Mouse (Mus musculus): ENCODE results near the gene Usp15. TPM values are rescaled to one million over a fixed set of nuclear protein-coding genes. Genes with fewer than 3 reads are reported as not detected.

Gene Usp15
- polyA plus RNA-seq, 1 experiment from 2014 or later = 66.8 TPM

DNA sequence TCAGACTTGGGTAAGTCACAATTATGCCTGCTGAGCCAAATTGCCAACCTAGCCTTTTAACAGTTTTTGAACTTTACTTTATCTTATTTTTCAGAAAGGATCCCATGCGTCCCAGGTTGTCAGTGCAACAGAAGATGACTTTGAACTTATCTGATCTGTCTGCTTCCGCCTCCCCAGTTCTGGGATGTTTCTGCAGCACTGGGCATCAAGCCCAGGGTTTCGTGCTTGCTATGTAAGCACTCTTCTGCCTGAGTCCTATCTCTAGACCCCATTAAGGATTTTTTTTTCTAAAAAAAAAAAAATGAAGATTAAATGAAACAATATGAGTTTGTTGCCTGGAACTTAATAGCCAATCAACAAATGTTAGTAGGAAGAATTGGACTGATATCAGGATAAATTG, 2.3 kb upstream of the Usp15 start:
- Histone ChIP-seq H3K27me3 (no peaks in the 10 kb centered on the region), H3K4me1 (peaks cover 19% of the 10 kb centered on the region), H3K4me3 (no peak overlapping the region), H3K9me3 (no peaks in the 10 kb centered on the region), H3K9ac (replicated peaks) (no peak overlapping the region), H3K27ac (replicated peaks) (no peak overlapping the region), H3K4me2 (replicated peaks) (no peak overlapping the region), H3K36me3 (no peaks in the 10 kb centered on the region)
- 90% methylated on average over 3 of the region's 3 CpGs for WGBS
- ATAC-seq (replicated peaks) = no peak

DNA sequence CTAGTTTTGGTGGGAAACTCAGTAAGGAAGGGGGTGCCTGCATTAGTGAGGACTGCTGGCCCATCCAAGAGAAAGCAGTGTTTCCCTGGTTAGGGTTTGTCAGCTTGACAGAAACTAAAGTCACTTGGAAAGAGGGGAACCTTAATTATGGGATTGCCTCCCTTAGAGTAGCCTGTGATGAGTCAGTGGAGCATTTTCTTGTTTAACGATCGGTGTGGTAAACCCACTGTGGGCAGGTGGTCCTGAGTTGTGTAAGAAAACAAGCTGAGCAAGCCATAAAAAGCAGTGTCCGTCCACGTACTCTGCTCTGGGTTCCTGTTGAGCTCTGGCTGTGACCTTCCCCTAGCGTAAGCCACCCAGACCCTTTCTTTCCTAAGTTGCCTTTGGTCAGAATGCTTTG, 1.4 kb upstream of the Usp15 start:
- no peak overlapping the region for H3K4me2 ChIP-seq (replicated peaks)
- 69% methylated on average over 5 of the region's 5 CpGs for WGBS

DNA sequence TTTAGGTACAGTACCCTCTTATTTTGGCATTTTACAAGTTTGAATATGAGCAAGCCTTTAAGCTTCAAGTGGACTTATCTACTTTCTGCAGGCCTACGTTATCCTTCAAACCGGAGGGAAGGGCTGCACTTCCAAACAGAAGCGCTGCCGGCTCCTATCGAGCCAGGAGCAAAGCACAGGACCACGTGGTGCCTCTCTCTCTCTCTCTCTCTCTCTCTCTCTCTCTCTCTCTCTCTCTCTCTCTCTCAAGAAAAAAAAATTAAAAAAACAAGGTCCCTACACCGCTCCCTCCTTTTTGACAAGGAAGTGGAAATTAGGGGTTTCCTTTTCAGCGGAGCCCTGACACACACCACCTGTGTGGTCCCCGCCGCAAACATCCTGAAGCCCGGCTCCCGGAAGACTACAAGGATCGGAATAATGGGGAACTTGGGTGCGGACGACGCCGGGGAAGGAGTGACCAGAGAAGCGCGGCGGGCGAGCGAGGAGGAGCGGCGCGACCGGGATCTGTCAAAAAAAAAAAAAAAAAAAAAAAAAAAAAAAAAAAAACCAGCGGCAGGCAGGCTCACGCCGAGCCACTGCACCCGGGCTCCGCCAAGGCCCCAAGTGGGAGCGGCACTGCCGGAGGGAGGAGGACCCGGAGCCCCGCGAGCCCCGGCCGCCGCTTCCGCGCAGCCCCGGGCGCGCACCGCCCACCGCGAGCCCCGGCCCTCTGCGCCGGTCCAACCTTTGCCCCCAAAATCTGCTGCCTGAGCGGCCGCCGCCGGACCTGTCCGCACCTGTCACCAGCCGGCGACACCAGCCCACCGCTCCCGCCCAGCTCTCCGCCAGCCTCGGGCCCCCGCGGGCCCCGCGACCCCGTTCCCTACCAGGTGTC, 597 bp downstream of the Usp15 start:
- no peaks in the 10 kb centered on the region for H3K36me3 ChIP-seq
- WGBS = under 1% methylated on average over 60 of the region's 66 CpGs
- peaks cover 21% of the 10 kb centered on the region for H3K4me1 ChIP-seq
- no peaks in the 10 kb centered on the region for H3K9me3 ChIP-seq
- H3K9ac ChIP-seq (replicated peaks) = peak overlapping the region; percentile 87
- H3K27me3 ChIP-seq = no peaks in the 10 kb centered on the region
- peak overlapping the region; percentile 90 for H3K4me3 ChIP-seq
- ATAC-seq (replicated peaks) = peak; percentile 74
- H3K27ac ChIP-seq (replicated peaks) = peak overlapping the region; percentile 91
- peak overlapping the region; percentile 70 for H3K4me2 ChIP-seq (replicated peaks)

More for the DNA sequence above, 1.4 kb upstream of the Usp15 start:
- Histone ChIP-seq H3K27ac (replicated peaks) (no peak overlapping the region), H3K9me3 (no peaks in the 10 kb centered on the region), H3K4me3 (no peak overlapping the region), H3K27me3 (no peaks in the 10 kb centered on the region), H3K9ac (replicated peaks) (no peak overlapping the region), H3K4me1 (peaks cover 20% of the 10 kb centered on the region), H3K36me3 (no peaks in the 10 kb centered on the region)
- ATAC-seq (replicated peaks) = no peak

DNA sequence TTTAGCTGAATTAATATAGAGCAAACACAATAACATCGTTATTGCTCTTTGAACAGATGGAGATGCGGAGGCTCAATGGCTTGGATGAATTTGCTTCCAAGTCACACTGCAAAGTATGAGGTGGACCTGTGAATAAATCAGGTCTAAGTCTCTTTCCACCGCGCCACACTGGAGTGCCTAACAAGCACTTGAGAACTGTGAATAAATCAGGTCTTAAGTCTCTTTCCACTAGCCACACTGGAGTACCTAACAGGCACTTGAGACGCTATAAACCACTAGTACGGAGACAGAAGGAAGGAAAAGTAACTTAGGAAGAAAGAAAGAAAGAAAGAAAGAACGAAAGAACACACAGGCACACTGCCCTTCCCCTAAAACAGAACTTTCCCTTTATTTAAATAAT, 1.3 kb downstream of the Usp15 start:
- H3K27ac ChIP-seq (replicated peaks) = no peak overlapping the region
- H3K4me1 ChIP-seq = peaks cover 26% of the 10 kb centered on the region
- no peaks in the 10 kb centered on the region for H3K27me3 ChIP-seq
- peak overlapping the region; percentile 87 for H3K9ac ChIP-seq (replicated peaks)
- WGBS = 6% methylated on average over 7 of the region's 7 CpGs
- peak overlapping the region; percentile 90 for H3K4me3 ChIP-seq
- no peak for ATAC-seq (replicated peaks)
- H3K36me3 ChIP-seq = no peaks in the 10 kb centered on the region
- peak overlapping the region; percentile 70 for H3K4me2 ChIP-seq (replicated peaks)
- H3K9me3 ChIP-seq = no peaks in the 10 kb centered on the region

DNA sequence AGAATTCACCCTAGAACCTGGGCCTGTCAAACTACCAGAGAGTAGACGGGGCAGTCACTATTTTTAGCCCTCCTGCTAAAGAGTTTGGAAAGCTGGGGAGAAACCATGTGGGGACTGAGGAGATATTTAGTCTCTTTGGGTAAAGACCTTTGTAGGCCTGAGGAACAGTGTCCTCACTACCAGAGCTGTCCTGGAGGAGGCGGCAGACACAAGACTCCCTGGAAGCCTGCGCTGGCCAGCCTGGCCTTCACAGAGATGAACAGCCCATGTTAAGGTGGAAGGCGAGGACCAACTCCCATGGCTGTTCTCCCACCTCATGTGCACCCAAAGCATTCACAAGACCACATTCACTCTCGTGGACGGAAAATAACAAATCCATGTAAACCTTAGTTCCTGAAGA, 5.8 kb downstream of the Usp15 start:
- H3K4me3 ChIP-seq = no peak overlapping the region
- H3K4me1 ChIP-seq = peaks cover 35% of the 10 kb centered on the region
- no peak overlapping the region for H3K4me2 ChIP-seq (replicated peaks)
- no peak overlapping the region for H3K9ac ChIP-seq (replicated peaks)
- ATAC-seq (replicated peaks) = no peak
- H3K9me3 ChIP-seq = no peaks in the 10 kb centered on the region
- no peaks in the 10 kb centered on the region for H3K36me3 ChIP-seq
- no peaks in the 10 kb centered on the region for H3K27me3 ChIP-seq
- WGBS = 79% methylated on average over 6 of the region's 6 CpGs
- no peak overlapping the region for H3K27ac ChIP-seq (replicated peaks)

DNA sequence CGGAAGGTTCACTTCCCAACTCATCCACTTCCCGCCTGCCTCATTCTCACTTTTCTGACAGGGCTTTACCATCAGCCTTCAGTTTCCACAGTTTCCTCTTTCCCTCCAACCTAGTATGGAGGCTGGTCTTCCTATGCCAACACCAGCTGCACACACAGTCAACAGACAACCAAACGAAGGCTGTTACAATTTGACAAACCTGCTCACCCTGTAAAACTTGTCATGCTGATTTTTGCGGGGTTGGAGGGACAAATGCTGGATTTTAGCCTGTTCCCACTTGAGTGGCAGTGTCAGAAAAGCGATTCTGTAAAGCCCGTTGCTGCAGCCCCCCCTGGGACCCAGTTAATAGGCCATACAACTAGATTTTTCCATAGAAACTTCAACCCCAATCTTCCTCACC, 9.5 kb downstream of the Usp15 start:
- H3K4me2 ChIP-seq (replicated peaks) = no peak overlapping the region
- no peak overlapping the region for H3K4me3 ChIP-seq
- H3K27me3 ChIP-seq = no peaks in the 10 kb centered on the region
- ATAC-seq (replicated peaks) = no peak
- H3K9me3 ChIP-seq = no peaks in the 10 kb centered on the region
- no peak overlapping the region for H3K27ac ChIP-seq (replicated peaks)
- H3K9ac ChIP-seq (replicated peaks) = no peak overlapping the region
- peaks cover 19% of the 10 kb centered on the region for H3K4me1 ChIP-seq
- 70% methylated on average over 6 of the region's 6 CpGs for WGBS
- H3K36me3 ChIP-seq = no peaks in the 10 kb centered on the region

DNA sequence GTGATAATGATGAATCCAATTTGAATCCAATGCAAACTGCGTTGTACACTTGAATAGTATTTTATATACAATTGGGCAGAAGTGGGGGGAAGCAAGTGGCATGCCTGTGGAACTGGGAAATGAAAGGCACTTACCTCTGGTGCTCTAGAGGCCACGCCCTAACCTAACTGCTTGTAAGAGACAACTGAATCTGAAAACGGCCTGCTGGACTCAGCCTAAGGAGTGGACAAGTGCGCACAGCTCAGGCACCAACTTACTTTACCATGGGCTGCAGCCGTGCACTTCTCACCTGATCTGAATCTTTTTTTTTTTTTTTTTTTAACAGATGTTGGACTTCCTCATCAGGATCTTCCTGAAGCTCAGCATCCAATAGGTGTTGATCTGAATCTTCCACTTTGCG, 10.9 kb downstream of the Usp15 start:
- no peak for ATAC-seq (replicated peaks)
- no peak overlapping the region for H3K4me2 ChIP-seq (replicated peaks)
- H3K27me3 ChIP-seq = no peaks in the 10 kb centered on the region
- H3K36me3 ChIP-seq = peaks cover 1% of the 10 kb centered on the region; the same call in 1 of the 2 replicates
- peaks cover 15% of the 10 kb centered on the region for H3K4me1 ChIP-seq
- no peaks in the 10 kb centered on the region for H3K9me3 ChIP-seq
- no peak overlapping the region for H3K27ac ChIP-seq (replicated peaks)
- no peak overlapping the region for H3K9ac ChIP-seq (replicated peaks)
- 88% methylated on average over 6 of the region's 6 CpGs for WGBS
- H3K4me3 ChIP-seq = no peak overlapping the region

DNA sequence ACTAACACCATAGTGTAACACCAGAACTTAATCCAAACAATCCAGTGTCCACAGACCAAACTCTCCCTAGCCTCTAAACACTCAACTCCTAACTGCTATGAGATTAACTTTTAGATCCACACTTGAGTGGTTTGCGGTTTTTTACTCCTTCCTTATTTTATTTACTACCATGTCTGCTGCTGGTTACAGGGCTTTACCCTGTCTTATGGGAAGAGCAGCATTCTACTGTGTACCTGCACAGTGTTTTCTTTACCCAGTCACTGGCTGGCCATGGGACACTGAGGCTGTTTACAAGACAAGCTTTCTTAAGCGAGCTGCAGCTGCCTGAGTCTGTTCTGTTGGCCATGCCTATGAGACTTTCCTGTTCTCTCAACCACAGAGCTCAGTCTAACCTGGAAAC, 13.1 kb downstream of the Usp15 start:
- Histone ChIP-seq H3K9me3 (no peaks in the 10 kb centered on the region), H3K4me2 (replicated peaks) (no peak overlapping the region), H3K4me1 (peaks cover 13% of the 10 kb centered on the region), H3K36me3 (peaks cover 17% of the 10 kb centered on the region), H3K9ac (replicated peaks) (no peak overlapping the region), H3K27ac (replicated peaks) (no peak overlapping the region), H3K4me3 (no peak overlapping the region), H3K27me3 (no peaks in the 10 kb centered on the region)
- WGBS = 79% methylated on average over 2 of the region's 2 CpGs
- no peak for ATAC-seq (replicated peaks)

DNA sequence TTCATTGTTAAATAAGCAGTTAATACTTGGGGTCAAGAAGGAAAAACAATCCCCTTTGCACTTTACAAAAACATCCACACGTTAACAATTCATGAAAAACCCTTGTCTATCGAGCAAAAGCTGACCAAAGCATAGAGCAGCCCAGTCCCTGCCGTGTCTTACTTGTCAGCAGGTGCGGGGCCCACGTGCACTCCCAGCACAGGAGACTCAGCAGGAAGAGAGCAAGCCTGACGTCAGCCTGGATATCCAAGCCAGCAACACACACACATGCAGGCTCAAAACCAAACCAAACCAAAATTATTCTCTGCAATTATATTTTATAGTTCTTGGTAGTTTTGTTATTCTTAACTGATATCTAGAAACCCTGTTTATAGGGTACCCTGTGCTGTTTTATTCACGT, 13.6 kb downstream of the Usp15 start:
- 49% methylated on average over 7 of the region's 7 CpGs for WGBS
- no peak for ATAC-seq (replicated peaks)

DNA sequence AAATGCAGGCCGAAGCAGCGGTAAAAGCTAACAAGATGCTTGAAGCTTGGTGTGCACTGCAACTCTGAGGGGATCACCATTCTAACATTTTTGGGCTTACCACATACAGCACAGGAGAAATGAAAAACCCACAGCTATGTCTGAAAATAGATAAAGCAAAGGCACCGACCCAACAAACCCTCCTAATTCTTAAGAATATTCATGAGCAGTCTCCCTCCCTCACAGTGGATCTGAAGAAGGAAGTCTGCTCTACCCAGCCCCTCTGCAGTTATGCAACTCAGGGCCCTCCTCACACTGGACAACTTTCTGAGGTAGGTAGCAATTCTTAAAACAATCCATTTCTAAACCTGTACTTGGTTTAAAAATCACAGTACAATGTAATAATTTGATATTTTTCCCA, 14.4 kb downstream of the Usp15 start:
- Histone ChIP-seq H3K4me3 (no peak overlapping the region), H3K9ac (replicated peaks) (no peak overlapping the region), H3K4me1 (peaks cover 8% of the 10 kb centered on the region), H3K27me3 (no peaks in the 10 kb centered on the region), H3K27ac (replicated peaks) (no peak overlapping the region), H3K9me3 (no peaks in the 10 kb centered on the region), H3K36me3 (peaks cover 25% of the 10 kb centered on the region), H3K4me2 (replicated peaks) (no peak overlapping the region)
- ATAC-seq (replicated peaks) = no peak
- WGBS = 80% methylated on average over 3 of the region's 3 CpGs

More for the DNA sequence above, 13.6 kb downstream of the Usp15 start:
- H3K4me2 ChIP-seq (replicated peaks) = no peak overlapping the region
- no peak overlapping the region for H3K27ac ChIP-seq (replicated peaks)
- H3K27me3 ChIP-seq = no peaks in the 10 kb centered on the region
- peaks cover 13% of the 10 kb centered on the region for H3K4me1 ChIP-seq
- H3K36me3 ChIP-seq = peaks cover 22% of the 10 kb centered on the region
- no peaks in the 10 kb centered on the region for H3K9me3 ChIP-seq
- no peak overlapping the region for H3K9ac ChIP-seq (replicated peaks)
- no peak overlapping the region for H3K4me3 ChIP-seq

DNA sequence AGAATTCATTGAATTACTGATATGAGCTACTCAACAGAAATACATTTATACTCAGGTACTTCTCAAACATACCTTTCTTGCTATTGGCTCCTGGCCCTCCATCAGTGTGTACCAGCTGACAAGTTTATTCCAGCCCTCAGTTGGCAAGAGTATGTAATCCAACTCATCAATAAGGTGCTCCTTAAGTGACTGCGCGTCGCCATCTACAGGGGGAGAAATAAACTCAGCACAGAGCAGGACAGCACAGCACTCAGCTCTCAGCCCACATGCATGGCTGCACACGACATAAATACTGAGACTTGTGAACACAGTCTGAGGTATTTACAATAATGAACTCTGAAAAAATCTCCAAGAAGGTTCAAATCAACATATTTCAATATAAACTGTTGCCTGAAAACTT, 21.0 kb downstream of the Usp15 start:
- Histone ChIP-seq H3K9ac (replicated peaks) (no peak overlapping the region), H3K4me3 (no peak overlapping the region), H3K36me3 (peaks cover 35% of the 10 kb centered on the region), H3K27ac (replicated peaks) (no peak overlapping the region), H3K9me3 (no peaks in the 10 kb centered on the region), H3K4me2 (replicated peaks) (no peak overlapping the region), H3K4me1 (no peaks in the 10 kb centered on the region), H3K27me3 (no peaks in the 10 kb centered on the region)
- WGBS = 78% methylated on average over 4 of the region's 4 CpGs
- ATAC-seq (replicated peaks) = no peak

DNA sequence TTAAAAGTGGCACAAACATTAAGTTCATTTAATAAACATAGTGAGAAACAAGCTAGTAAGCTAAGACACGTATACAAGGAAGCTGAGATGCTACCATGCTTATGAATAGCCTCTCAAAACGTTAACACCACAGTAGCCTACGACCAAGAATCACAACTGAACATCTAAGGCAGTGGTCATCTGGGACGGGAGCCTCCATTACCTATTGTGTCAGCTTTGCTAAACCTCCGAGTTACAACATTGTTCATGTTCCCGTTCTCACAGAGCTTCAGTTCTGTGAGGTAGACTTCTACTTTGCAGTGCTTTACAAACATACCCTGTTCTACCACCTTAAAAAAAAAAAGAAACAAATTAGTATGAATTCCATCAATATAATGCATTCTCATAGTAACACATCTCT, 25.9 kb downstream of the Usp15 start:
- H3K36me3 ChIP-seq = peaks cover 35% of the 10 kb centered on the region
- no peaks in the 10 kb centered on the region for H3K4me1 ChIP-seq
- ATAC-seq (replicated peaks) = no peak
- H3K4me2 ChIP-seq (replicated peaks) = no peak overlapping the region
- 85% methylated on average over 6 of the region's 6 CpGs for WGBS
- H3K27ac ChIP-seq (replicated peaks) = no peak overlapping the region
- H3K9me3 ChIP-seq = no peaks in the 10 kb centered on the region
- no peak overlapping the region for H3K9ac ChIP-seq (replicated peaks)
- no peaks in the 10 kb centered on the region for H3K27me3 ChIP-seq
- H3K4me3 ChIP-seq = no peak overlapping the region

DNA sequence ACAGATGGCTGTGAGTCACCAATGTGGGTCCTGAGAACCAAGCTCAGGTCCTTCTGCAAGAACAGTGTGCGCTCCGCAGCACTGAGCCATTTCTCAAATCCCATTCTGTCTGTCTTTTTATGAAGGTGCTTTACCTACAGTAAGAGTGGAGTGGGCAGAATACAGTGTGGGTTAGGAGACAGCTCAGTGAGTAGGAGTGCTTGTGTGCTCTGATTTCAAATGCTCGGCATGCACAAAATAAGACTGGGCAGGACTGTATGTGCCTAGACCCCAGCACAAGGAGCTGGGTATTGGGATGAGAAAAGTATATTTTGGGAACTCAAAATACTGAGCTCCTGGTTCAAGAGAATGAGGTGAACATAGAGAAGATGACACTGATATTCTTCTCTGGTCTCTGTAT, 31.3 kb downstream of the Usp15 start:
- Histone ChIP-seq H3K9me3 (no peaks in the 10 kb centered on the region), H3K9ac (replicated peaks) (no peak overlapping the region), H3K4me1 (no peaks in the 10 kb centered on the region), H3K27me3 (no peaks in the 10 kb centered on the region), H3K4me2 (replicated peaks) (no peak overlapping the region), H3K36me3 (peaks cover 46% of the 10 kb centered on the region), H3K27ac (replicated peaks) (no peak overlapping the region), H3K4me3 (no peak overlapping the region)
- WGBS = 96% methylated on average over 3 of the region's 3 CpGs
- no peak for ATAC-seq (replicated peaks)

Measured in forebrain, embryonic 15.5 days (tissue).